Comparison of ENCODE assay signal across 10 mouse cellular contexts in genomic region chr9:64507995-64508394, GRCm38 (mm10).
DNase-seq lines count a peak whose midpoint lies in the region; ATAC-seq and TF ChIP-seq lines count a peak whose summit lies in the region.
"Had no signal": no experiment of that assay in that cellular context is flagged by ENCODE, and none has a peak within 500 bp of the region (broad histone marks: within the 10 kb centered on the region; RNA-seq: fewer than 3 reads in every experiment).

No protein-coding gene starts in this region.

- H3K9me3 ChIP-seq in hindbrain, postnatal 0 days (ENCODE audit: low read length): no peaks in the 10 kb centered on the region
- H3K9me3 ChIP-seq in hindbrain, embryonic 12.5 days (replicated peaks): no peaks in the 10 kb centered on the region
- H3K9me3 ChIP-seq in midbrain, embryonic 14.5 days (ENCODE audit: control insufficient read depth, low read length): no peaks in the 10 kb centered on the region
- H3K9me3 ChIP-seq in midbrain, embryonic 15.5 days: no peaks in the 10 kb centered on the region

- H3K36me3 ChIP-seq in hindbrain, postnatal 0 days (ENCODE audit: insufficient read depth, low read length): no peaks in the 10 kb centered on the region
- H3K36me3 ChIP-seq in hindbrain, embryonic 12.5 days: no peaks in the 10 kb centered on the region
- H3K36me3 ChIP-seq in midbrain, embryonic 14.5 days (ENCODE audit: control insufficient read depth, insufficient read depth, low read length): no peaks in the 10 kb centered on the region
- no peaks in the 10 kb centered on the region for H3K36me3 ChIP-seq in midbrain, embryonic 15.5 days (replicated peaks)
- H3K36me3 ChIP-seq in splenic B cell, adult 2 months (ENCODE audit: control insufficient read depth, insufficient read depth, low read length, poor library complexity, severe bottlenecking): no peaks in the 10 kb centered on the region

- no peak overlapping the region for H3K27ac ChIP-seq in hindbrain, postnatal 0 days
- H3K27ac ChIP-seq in hindbrain, embryonic 12.5 days: no peak overlapping the region
- no peak overlapping the region for H3K27ac ChIP-seq in midbrain, embryonic 14.5 days (replicated peaks; ENCODE audit: low read depth, low read length)
- H3K27ac ChIP-seq in midbrain, embryonic 15.5 days: no peak overlapping the region

- no peak overlapping the region for H3K4me2 ChIP-seq in hindbrain, postnatal 0 days (ENCODE audit: low read depth, low read length)
- H3K4me2 ChIP-seq in hindbrain, embryonic 12.5 days (replicated peaks): no peak overlapping the region
- no peak overlapping the region for H3K4me2 ChIP-seq in midbrain, embryonic 14.5 days (ENCODE audit: low read length)
- H3K4me2 ChIP-seq in midbrain, embryonic 15.5 days: no peak overlapping the region

- no peak overlapping the region for H3K4me3 ChIP-seq in hindbrain, postnatal 0 days (ENCODE audit: low read length)
- no peak overlapping the region for H3K4me3 ChIP-seq in hindbrain, embryonic 12.5 days
- H3K4me3 ChIP-seq in midbrain, embryonic 14.5 days (replicated peaks; ENCODE audit: low read depth, low read length): no peak overlapping the region
- no peak overlapping the region for H3K4me3 ChIP-seq in midbrain, embryonic 15.5 days

- DNase-seq in CD4-positive, CD25-positive, alpha-beta regulatory T cell, adult 2 months (ENCODE audit: low read depth, low spot score): peak; percentile 6
- no peak for DNase-seq in hindbrain, postnatal 0 days (ENCODE audit: low spot score)
- DNase-seq in midbrain, embryonic 14.5 days: peak; percentile 47
- peak; percentile 1 for DNase-seq in splenic B cell, adult 2 months (ENCODE audit: low read depth, low spot score)
- no peak for DNase-seq in right cerebral cortex, postnatal 10 days (ENCODE audit: low spot score in 2 of 2)
- DNase-seq: layer of hippocampus, adult 9-11 months had no signal

- no peak overlapping the region for H3K9ac ChIP-seq in hindbrain, postnatal 0 days (replicated peaks; ENCODE audit: low read length)
- H3K9ac ChIP-seq in hindbrain, embryonic 12.5 days: no peak overlapping the region
- H3K9ac ChIP-seq in midbrain, embryonic 14.5 days (replicated peaks; ENCODE audit: low read length): no peak overlapping the region
- H3K9ac ChIP-seq in midbrain, embryonic 15.5 days: no peak overlapping the region

- WGBS in hindbrain, postnatal 0 days: 24% methylated on average over 7 of the region's 7 CpGs
- 37% methylated on average over 7 of the region's 7 CpGs for WGBS in hindbrain, embryonic 12.5 days
- 29% methylated on average over 7 of the region's 7 CpGs for WGBS in midbrain, embryonic 14.5 days
- 27% methylated on average over 7 of the region's 7 CpGs for WGBS in midbrain, embryonic 15.5 days

- ATAC-seq in CD4-positive, CD25-positive, alpha-beta regulatory T cell, adult 4 months: no peak
- ATAC-seq in hindbrain, postnatal 0 days: no peak
- no peak for ATAC-seq in hindbrain, embryonic 12.5 days (ENCODE audit: low FRiP score)
- ATAC-seq in midbrain, embryonic 14.5 days (ENCODE audit: low FRiP score, low TSS enrichment): no peak
- no peak for ATAC-seq in midbrain, embryonic 15.5 days (replicated peaks)
- ATAC-seq: activated CD4-positive, CD25-positive, alpha-beta regulatory T cell, adult 4 months had no signal

- no peaks in the 10 kb centered on the region for H3K27me3 ChIP-seq in hindbrain, postnatal 0 days (ENCODE audit: insufficient read depth, low read length)
- H3K27me3 ChIP-seq in hindbrain, embryonic 12.5 days: peaks cover 7% of the 10 kb centered on the region
- no peaks in the 10 kb centered on the region for H3K27me3 ChIP-seq in midbrain, embryonic 14.5 days (ENCODE audit: control insufficient read depth, insufficient read depth, low read length)
- H3K27me3 ChIP-seq in midbrain, embryonic 15.5 days (replicated peaks): no peaks in the 10 kb centered on the region
- H3K27me3 ChIP-seq in splenic B cell, adult 2 months (ENCODE audit: control insufficient read depth, insufficient read depth, low read length, poor library complexity, severe bottlenecking): no peaks in the 10 kb centered on the region

- peak; percentile 52 for TF ChIP-seq CTCF in hindbrain, postnatal 0 days (IDR thresholded peaks at IDR 0.05; ENCODE audit: low read depth)

- H3K4me1 ChIP-seq in hindbrain, postnatal 0 days (ENCODE audit: insufficient read depth, low read length): peaks cover 14% of the 10 kb centered on the region
- peaks cover 21% of the 10 kb centered on the region for H3K4me1 ChIP-seq in hindbrain, embryonic 12.5 days
- peaks cover 5% of the 10 kb centered on the region; the same call in 1 of the 2 replicates for H3K4me1 ChIP-seq in midbrain, embryonic 14.5 days (ENCODE audit: control insufficient read depth, insufficient read depth, low read length)
- H3K4me1 ChIP-seq in midbrain, embryonic 15.5 days: peaks cover 19% of the 10 kb centered on the region; the same call in 1 of the 2 replicates

Comparison
In these comparisons a context has a peak if more than half of its experiments do, and no peak if none do; other contexts are left out.
1. DNase-seq: peak in CD4-positive, CD25-positive, alpha-beta regulatory T cell, adult 2 months (single experiment), midbrain, embryonic 14.5 days (single experiment) and splenic B cell, adult 2 months (single experiment); none in hindbrain, postnatal 0 days (single experiment) and right cerebral cortex, postnatal 10 days (0 of 2).